Mouse (Mus musculus) fibroblast of lung, adult 2 months (primary cell): ENCODE measurements around the gene Lrsam1.

Experiments used
- DNase-seq: peaks from one replicate; pipeline ENCODE4 v3.0.0-alpha.2; 2011; ENCODE audit warnings: low read depth

Lrsam1 gene

GRCm38 (mm10) chr2:32926330-32927075, 34.9 kb downstream of the Lrsam1 start:
- no peak for DNase-seq

DNA sequence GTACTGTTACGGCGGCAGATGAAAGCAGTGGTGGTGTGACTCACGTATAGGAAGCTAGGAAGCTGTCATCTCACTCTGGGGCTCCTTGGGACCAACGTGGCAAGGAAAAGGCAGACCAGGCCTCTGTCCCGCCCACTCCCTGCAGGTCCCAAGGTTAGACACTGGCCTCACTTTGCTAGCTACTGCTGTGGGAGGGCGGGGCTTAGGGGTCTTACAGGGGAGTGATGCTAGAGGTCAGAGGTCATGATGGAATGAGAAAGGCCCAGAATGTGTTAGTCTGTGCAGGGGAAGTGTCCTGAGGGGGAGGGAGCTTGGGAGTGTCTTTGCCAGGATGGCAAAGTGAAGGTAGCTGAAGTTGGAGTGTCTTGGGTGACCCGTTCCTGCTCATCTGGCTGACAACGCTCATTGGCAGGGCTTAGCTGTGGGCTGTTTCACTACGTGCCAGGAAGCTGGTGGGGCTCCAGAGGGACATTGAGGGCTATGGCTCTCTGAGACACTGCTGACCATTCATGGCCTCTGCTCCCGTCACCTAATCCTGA, 37.0 kb downstream of the Lrsam1 start:
- DNase-seq, result no peak

DNA sequence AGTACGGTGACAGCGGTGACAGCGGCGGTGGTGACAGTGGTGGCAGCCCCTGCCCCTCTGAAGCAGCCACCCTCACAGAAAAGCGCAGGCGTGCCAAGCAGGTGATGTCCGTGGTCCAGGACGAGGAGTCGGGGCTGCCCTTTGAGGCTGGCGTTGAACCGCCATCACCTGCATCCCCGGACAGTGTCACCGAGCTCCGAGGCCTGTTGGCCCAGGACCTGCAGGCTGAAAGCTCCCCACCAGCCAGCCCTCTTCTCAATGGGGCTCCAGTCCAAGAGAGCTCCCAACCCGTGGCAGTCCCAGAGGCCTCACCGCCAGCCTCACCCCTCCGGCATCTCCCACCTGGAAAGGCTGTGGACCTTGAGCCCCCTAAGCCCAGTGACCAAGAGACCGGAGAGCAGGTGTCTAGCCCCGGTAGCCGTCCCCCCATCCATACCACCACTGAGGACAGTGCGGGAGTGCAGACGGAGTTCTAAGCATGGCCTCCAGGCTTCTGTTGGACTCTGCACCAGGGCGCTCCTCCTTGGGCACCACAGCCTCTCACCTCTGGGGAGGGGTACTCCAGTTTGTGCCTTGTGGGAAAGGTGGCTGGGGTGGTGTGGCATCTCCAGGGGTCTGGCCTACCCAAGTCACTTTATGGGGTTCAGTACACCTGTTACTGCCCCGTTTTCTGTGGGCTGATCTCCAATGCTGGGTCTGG, 37.7 kb downstream of the Lrsam1 start:
- no peak for DNase-seq

DNA sequence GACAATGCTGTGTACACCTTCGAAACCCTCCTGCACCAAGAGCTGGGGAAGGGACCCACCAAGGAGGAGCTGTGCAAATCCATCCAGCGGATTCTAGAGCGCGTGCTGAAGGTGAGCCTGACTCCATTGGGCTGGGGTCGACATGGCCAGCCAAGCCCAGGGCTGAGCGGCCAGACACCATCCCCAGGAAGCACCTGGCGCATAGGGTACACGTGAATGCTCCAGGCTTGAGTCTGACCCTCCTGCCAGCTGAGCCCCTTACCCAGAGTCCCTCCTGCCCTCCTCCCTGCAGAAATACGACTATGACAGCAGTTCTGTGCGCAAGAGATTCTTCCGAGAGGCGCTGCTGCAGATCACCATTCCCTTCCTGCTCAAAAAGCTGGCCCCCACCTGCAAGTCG, 38.9 kb downstream of the Lrsam1 start:
- no peak for DNase-seq

DNA sequence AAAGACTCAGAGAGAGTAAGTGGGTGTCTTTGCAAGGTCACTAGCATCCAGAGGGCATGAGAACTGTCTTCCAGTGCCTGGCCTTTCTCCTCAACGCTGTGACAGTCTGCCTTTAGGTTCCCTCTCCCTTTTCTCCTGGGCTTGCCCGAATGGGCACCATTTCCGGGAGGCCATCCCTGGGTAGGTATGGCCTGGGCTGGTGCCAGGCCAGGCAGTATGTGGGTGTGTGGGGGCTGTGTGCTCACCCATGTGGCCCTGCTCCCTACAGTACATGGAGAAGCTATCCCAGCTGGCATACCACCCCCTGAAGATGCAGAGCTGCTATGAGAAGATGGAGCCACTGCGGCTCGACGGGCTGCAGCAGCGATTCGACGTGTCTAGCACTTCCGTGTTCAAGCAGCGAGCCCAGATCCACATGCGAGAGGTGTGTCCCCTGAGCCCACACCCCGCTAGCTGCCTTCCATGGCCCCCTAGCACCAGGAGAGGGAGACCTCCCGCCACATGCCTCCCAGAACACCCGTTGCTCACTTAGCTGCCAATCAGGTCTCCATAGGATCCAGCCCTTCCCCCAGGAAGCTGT, 39.5 kb downstream of the Lrsam1 start:
- no peak for DNase-seq

GRCm38 (mm10) chr2:32921235-32921634, 40.2 kb downstream of the Lrsam1 start:
- no peak for DNase-seq

DNA sequence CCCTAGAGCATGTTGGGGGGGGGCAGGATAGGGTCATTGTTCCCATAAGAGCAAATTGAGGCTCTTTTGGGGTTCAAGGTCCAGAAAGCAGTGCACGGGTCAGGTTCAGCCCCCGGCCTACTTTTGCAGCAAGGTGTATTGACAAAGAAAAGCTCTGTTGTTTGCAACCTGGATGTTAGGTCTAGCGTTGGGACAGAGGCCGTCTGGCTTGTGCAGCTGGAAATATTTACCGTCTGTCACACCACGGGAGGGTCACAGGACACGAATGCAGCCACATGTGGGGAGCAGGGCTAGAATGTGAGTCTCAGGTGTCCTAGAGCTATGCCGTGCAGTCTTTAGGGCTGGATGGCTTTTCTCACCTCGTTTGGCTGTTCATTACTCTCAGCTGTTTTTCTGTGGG, 43.0 kb downstream of the Lrsam1 start:
- DNase-seq, result no peak

DNA sequence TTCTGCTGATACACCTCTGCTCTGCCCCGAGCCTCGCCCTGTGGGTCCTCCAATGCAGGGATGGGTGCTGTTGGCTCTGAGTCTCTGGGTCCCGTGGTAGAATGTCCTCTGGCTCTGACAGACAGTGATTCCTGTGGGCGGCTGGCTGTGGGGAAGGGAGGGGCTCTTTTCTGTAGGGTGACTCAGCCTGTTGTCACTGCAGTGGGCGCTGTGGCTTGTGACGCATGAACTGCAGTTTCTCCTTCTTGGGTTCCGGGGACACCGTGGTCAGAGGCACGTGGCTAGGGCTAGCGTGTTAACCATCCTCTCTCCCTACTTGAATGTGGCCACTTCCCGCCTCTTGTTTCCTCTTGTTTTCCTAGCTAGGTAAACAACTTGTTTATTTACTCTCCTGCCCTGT, 43.9 kb downstream of the Lrsam1 start:
- peak; percentile 86 for DNase-seq

DNA sequence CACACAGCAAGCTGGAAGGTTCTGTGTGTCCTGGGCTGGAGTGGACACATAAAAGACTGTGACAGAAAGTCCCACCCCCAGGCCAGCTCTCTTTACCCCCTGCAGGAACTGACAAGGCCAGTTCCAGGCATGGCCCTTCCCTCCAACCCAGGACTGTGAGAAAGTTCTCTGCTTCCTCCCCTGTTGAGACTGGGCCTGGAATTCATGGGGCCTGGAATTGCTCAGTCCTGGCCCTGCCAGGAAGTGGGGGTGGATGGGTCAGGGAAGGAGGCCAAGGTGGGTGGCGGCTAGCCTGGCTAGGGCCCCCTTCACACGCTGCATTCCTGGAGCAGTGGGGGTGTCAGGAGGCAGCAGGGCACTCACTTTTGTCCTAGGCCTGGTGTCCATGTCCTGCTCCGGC, 46.5 kb downstream of the Lrsam1 start:
- peak; percentile 95 for DNase-seq

DNA sequence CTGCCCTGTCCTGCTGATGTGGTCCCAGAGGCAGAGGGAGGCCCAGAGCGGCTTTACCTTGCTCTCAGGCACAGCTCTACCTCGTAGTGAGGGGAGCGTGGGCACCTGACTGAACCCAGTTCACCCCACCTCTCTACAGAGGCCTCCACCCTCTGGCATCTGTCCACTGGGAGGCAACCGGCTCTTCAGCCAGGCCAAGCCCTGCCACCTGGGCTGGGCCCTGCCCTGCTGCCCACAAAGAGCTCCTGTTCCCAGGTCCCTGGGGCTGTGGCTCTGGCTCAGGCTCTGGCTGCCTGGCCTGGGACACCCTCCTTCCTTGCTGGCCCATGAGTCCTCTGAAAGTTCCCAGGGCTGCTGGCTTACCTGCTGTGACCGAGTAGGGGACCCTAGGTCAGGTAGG, 47.1 kb downstream of the Lrsam1 start:
- peak; percentile 71 for DNase-seq

GRCm38 (mm10) chr2:32912210-32912804, 49.1 kb downstream of the Lrsam1 start:
- DNase-seq, result peak; percentile 77

DNA sequence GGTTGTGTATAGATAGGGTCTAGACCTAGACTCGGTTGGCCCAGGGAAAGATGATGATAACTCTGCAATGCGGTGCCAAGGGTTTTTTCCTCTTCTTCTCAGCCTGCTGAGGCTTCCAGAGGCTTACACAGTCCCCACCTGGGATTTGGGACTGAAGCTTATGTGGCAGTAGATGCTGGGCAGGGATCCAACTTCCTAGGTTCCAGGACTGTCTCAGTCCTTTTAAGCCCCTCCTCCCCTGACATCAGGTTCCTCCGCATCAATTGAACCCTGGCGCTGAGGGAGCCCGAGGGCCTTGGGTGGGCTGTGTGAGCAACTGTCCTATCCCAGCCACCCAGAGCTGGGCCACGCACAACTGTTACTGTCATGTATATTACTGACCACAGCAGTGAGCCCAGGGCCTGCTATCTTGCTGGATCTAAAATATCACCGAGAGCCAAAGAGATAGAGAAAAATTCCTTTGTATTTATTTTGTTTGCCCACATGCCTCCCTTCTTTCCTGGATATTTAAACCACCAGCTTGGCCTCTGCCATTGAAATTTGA, 49.7 kb downstream of the Lrsam1 start:
- DNase-seq, result no peak

DNA sequence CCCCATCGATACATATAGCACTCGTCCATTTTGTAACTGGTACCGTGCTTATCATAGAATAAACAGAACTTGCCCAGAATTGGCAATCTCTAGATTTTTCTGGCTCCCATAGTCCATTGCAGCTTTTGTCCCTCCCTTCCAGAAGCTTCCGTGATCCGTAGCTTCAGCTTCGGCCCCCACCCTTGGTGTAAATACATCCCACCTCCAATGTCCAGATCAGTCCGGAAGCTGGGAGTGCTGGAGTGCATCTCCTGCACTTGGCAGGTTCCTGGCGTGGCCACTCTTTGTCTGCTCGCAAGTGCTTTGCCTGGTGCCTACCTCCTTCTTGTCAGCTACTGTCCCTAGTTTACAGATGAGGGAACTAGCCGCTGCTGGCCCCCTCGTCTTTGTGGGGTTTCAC, 52.6 kb downstream of the Lrsam1 start:
- no peak for DNase-seq

- no peak for DNase-seq
Measured at GRCm38 (mm10) chr2:32908272-32908671, 53.1 kb downstream of the Lrsam1 start.

DNA sequence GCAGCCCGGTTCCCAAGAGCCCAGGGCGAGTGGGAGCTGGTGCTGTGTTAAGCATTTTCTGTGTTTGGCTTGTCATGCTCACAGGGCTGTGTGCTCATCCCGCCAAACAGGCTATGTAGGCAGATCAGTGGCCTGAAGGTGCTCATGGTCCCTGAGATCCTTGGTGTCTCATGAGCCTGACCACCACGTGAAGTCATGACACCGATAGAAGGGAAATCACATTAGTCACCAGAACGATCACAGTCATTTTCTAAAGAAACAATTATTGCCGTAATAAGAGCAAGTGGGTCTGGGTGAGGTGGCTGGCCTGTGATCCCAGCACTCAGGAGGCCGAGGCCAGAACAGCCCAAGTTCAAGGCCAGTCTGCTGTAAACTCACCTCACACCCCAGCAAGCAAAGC, 54.0 kb downstream of the Lrsam1 start:
- no peak for DNase-seq

DNA sequence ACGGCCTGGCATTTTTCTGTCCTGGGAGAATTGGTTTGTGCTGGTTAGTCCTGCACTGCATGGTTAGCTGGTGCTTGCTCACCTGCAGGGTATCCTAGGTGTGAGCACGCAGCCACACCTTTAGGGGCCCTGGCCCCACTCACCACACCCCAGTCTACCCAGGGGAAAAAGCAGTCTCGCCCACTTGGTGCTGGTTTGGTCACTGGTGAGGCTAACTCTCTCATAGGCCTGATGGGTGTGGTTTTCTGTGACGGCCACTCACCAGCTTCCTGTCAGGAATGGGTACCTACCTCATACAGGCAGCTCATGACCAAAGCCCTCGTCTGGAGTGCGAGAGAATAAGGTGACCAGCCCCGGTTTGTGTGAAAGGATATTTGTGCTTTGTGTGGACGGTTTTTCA, 56.1 kb downstream of the Lrsam1 start:
- no peak for DNase-seq

- no peak for DNase-seq
Measured at GRCm38 (mm10) chr2:32904637-32905036, 56.8 kb downstream of the Lrsam1 start.

DNA sequence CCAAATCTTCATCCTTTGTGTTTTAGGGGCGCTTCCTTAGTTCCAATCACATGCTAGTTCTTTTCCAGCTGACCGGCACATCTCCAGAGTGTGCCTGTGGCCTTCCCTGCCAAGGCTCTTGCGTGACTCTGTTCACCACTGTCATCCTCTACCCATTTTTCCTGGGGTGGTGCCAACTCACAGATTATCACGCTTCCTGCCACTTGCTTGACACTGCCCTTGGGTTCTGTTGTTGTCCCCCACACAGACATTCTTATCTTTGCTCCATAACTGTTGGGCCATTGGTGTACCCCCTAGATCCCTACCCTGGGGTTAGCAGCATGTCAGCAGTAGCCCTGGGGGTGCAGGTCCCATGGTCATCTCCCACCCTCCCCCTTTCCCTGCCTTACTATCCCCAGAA, 57.9 kb downstream of the Lrsam1 start:
- DNase-seq, result no peak

DNA sequence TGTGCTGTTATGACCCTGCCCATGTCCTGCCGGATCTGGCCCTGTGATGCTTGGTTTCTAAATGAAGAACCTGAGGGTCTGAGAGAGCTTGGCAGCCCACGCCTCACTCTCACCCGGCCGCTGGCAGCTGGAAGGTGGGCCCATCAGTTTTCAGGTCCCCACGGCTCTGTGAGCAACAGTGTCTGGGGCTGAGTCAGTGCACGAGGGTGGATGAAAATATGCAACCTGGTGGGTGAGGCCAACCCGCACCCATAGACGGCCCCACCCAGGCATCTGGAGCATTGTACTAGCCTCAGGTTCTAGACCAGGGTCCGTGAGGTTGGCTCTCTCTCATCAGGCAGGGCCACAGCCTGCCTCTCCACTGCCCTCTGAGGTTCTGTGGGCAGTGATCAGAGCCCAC, 59.3 kb downstream of the Lrsam1 start:
- no peak for DNase-seq

DNA sequence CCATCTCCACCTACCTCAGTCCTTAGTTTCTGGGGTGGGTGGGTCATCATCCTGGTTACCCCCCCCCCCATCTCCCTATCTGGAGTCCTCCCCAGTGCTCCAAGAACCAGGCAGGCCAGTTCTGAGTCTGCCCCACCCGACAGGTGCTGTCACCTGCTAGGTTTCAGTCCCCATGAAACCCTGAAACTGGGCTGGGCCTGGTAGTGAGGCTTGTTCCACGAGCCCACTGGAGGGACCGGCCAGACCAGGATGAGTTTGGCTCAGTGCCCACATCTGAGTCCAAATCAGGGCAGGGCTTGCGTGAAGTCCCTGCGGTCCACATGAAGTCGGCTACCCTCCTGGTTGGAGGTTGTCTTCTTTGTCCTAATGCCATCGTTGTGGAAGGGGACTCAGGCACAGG, 62.4 kb downstream of the Lrsam1 start:
- DNase-seq, result no peak

DNA sequence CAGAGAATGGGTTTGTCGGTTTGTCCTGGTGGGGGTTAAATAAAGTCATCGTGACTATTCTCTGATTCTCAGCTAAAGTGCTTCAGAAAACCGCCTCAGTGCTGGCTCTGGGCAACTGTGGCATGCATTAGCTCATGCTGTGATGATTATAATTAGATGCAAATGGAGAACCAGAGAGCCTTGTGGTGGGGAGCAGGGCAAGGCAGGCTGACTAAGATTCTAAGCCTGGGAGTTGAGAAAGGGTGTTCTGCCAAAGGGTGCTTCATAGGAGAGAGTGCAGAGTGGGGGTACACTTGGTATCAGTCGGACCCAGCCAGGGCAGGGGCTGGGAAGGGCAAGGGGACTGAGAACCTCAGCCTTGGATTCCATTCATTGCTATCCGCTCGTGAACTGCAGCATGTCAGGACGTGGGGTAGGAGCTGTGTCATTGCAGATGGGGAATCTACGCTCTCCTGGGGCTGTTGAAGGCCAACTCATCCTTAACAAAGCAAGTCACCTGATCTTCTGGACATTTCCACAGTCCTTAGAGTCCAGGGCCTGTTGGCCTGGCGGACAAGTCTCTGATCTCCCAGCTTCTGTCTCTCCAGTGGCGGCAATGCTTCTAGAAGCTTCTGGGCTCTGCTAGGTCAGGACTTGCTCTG, 64.8 kb downstream of the Lrsam1 start:
- DNase-seq, result peak; percentile 77

GRCm38 (mm10) chr2:32895606-32896106, 65.8 kb downstream of the Lrsam1 start:
- peak; percentile 79 for DNase-seq
